Mouse (Mus musculus) stomach, postnatal 0 days (tissue): ENCODE measurements around the gene Ttc13. TPM values are rescaled to one million over a fixed set of nuclear protein-coding genes. Genes with fewer than 3 reads are reported as not detected.

ENCODE experiments used
- ATAC-seq: fragments of 200-750 bp; cut with Nextera tagmentation; 2 replicates; pipeline ENCODE4 v1.8.0; 2017; ENCODE audit not compliant: low FRiP score, low TSS enrichment
- DNase-seq: peaks from one replicate; pipeline ENCODE4 v3.0.0-alpha.2; 2016; ENCODE audit warnings: low spot score
- H3K27ac ChIP-seq: fragments of 300-500 bp; sonication (generic); replicated peaks from 2 replicates; pipeline ENCODE4 v1.5.1; 2014; ENCODE audit warnings: mild to moderate bottlenecking, control low read depth
- H3K27me3 ChIP-seq: fragments of 300-500 bp; sonication (generic); 2 replicates; pipeline ENCODE4 v1.6.1; 2014; ENCODE audit warnings: low read length; ENCODE audit not compliant: control insufficient read depth, insufficient read depth
- H3K36me3 ChIP-seq: fragments of 300-500 bp; sonication (generic); 2 replicates; pipeline ENCODE4 v1.6.1; 2014; ENCODE audit warnings: low read length, mixed read lengths; ENCODE audit not compliant: control insufficient read depth, insufficient read depth
- H3K4me1 ChIP-seq: fragments of 300-500 bp; sonication (generic); replicated peaks from 2 replicates; pipeline ENCODE4 v1.6.1; 2014; ENCODE audit warnings: antibody characterized with exemption; ENCODE audit not compliant: control insufficient read depth, insufficient read depth
- H3K4me2 ChIP-seq: fragments of 300-500 bp; sonication (generic); replicated peaks from 2 replicates; pipeline ENCODE4 v1.6.1; 2014; ENCODE audit warnings: low read depth, mild to moderate bottlenecking, control low read depth, moderate library complexity
- H3K4me3 ChIP-seq: fragments of 300-500 bp; sonication (generic); 2 replicates; pipeline ENCODE4 v1.5.1; 2014; ENCODE audit warnings: low read depth, low read length, control low read depth
- H3K9ac ChIP-seq: fragments of 300-500 bp; sonication (generic); 2 replicates; pipeline ENCODE4 v1.6.1; 2014; ENCODE audit warnings: mild to moderate bottlenecking, low read length, control low read depth, mixed read lengths
- H3K9me3 ChIP-seq: fragments of 300-500 bp; sonication (generic); 2 replicates; pipeline ENCODE4 v1.6.1; 2016; ENCODE audit warnings: low read length; ENCODE audit not compliant: control insufficient read depth
- CTCF ChIP-seq: IDR thresholded peaks from 2 replicates; pipeline ENCODE4 v1.5.1; 2016; ENCODE audit warnings: antibody characterized with exemption, low read depth, mild to moderate bottlenecking, moderate library complexity
- EP300 ChIP-seq: optimal IDR thresholded peaks from 2 replicates; pipeline ENCODE3; 2016; ENCODE audit warnings: antibody characterized with exemption
- WGBS: fragments of 180-500 bp; shearing (Covaris S2); extraction: QIAGEN DNeasy Blood & Tissue Kit; methylation state at CpG from one replicate; pipeline ENCODE4 v1.1.7; 2014; 5-methylcytosine and 5-hydroxymethylcytosine counted together
- polyA plus RNA-seq: library from polyadenylated mRNA; unstranded; fragments of >200 nt; fragmentation: Nextera tagmentation; extraction: Ambion mirVana; gene quantifications from 2 replicates; pipeline ENCODE4 v1.2.1, GENCODE M21; 2015

Gene Ttc13
- 18.7 and 19.7 TPM in 2 replicates for polyA plus RNA-seq

DNA sequence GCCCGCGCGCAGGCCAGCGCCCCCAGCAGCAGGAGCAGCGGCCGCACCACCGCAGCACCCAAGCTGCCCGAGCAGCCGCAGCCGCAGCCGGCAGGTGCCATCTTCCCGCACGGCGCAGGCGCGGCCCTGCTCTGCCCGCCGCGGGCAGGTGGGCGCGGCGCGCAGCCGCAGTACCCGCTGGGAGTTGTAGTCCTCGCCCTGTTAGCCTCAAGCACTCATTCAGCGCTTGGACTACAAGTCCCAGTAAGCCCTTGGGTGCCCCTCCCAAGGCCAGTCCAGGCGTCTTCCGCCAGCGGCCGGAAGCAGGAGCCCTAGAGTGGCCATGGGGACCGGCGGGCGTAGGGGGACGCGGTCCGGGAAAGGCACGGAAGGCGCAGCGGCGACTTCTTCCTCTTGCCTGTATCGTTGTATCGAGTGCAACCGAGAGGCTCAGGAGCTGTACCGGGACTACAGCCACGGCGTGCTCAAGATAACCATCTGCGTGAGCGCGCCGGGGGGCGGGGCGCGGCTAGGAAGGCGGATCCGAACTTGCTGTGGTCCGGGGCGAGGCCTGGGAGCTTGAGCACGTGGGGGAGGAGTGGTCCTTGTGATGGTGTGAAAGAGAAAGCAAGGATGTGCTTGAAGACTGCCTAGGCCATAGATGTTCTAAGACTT is at the start of gene Ttc13, which contains the start of gene Arv1:
Gene Ttc13, minus strand, starts transcription at position 122 of the 654 bp plus-strand sequence.
Gene Arv1, plus strand, starts transcription at position 278 of the 654 bp plus-strand sequence.
- Histone ChIP-seq H3K9me3 (no peaks in the 10 kb centered on the region), H3K4me3 (peak within 1 kb of the TSS; percentile 86), H3K36me3 (no peaks in the 10 kb centered on the region), H3K4me1 (peaks cover 4% of the 10 kb centered on the region; the same call in 1 of the 2 replicates), H3K27me3 (no peaks in the 10 kb centered on the region), H3K27ac (peak within 1 kb of the TSS; percentile 61), H3K9ac (peak within 1 kb of the TSS; percentile 83), H3K4me2 (peak within 1 kb of the TSS; percentile 92)
- ATAC-seq, result peak; percentile 100
- DNase-seq, result peak; percentile 95
- no peak for TF ChIP-seq EP300
- TF ChIP-seq CTCF, result peak; percentile 43; the same call in 1 of the 2 replicates
- under 1% methylated on average over 58 of the region's 59 CpGs for WGBS

DNA sequence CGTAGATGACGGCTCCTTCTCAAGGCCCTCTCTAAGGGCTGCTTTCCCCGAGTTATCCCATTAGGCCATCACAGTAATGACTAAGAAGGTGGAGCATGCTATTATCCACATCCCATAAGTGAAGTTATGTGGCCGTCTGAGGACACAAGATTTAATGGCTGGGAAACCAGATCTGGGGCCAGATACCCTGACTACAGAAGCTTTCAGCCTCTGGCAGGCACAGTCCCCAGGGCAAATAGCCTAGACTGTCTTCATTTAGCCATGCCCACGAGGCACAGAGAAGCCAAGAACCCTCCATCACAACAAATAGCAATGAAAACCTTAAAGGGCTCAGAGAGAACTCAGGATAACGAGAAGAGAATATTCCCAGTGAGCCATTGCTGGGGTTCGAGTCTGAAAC is 41.3 kb upstream of the Ttc13 start:
- no peaks in the 10 kb centered on the region for H3K9me3 ChIP-seq
- ATAC-seq, result no peak
- no peaks in the 10 kb centered on the region for H3K36me3 ChIP-seq
- no peaks in the 10 kb centered on the region for H3K27me3 ChIP-seq
- H3K9ac ChIP-seq, result no peak overlapping the region
- no peak for TF ChIP-seq EP300
- no peak for TF ChIP-seq CTCF
- no peak overlapping the region for H3K4me3 ChIP-seq
- no peak overlapping the region for H3K4me2 ChIP-seq
- 64% methylated on average over 7 of the region's 7 CpGs for WGBS
- DNase-seq, result no peak
- H3K4me1 ChIP-seq, result no peaks in the 10 kb centered on the region
- H3K27ac ChIP-seq, result no peak overlapping the region

GRCm38 (mm10) chr8:124758544-124758943 is 36.8 kb upstream of the Ttc13 start:
- DNase-seq (peak; percentile 47), ATAC-seq (no peak)
- Histone ChIP-seq H3K4me1 (no peaks in the 10 kb centered on the region), H3K4me2 (no peak overlapping the region), H3K27me3 (no peaks in the 10 kb centered on the region), H3K36me3 (no peaks in the 10 kb centered on the region), H3K4me3 (no peak overlapping the region), H3K9ac (no peak overlapping the region), H3K27ac (no peak overlapping the region), H3K9me3 (no peaks in the 10 kb centered on the region)
- 46% methylated on average over 3 of the region's 3 CpGs for WGBS
- TF ChIP-seq CTCF (peak; percentile 70), EP300 (no peak)

DNA sequence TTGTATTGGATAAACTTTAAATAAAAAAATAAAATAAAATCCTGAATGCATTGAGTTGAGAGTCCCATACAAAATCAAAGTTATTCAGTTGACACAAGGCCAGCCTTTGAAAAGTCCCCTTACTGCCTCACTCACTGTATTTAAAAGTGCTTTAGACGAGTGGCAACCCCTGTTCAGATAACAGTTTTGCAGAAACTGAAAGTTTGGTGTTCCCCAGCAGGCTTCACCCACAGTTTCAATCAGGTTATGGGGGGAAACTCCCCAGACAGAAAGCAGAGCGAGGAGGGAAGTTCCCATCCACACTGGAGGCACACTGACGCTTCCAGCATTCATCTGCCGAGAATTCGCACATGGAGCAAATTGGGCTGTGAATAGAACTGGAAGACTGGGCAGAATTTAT is 34.8 kb upstream of the Ttc13 start:
- Histone ChIP-seq H3K4me2 (no peak overlapping the region), H3K27ac (no peak overlapping the region), H3K9ac (no peak overlapping the region), H3K4me3 (no peak overlapping the region), H3K9me3 (no peaks in the 10 kb centered on the region), H3K4me1 (0 out of 2 replicates have a peak, but pooled peaks cover 2% of the 10 kb centered on the region), H3K36me3 (no peaks in the 10 kb centered on the region), H3K27me3 (no peaks in the 10 kb centered on the region)
- no peak for ATAC-seq
- 73% methylated on average over 5 of the region's 5 CpGs for WGBS
- TF ChIP-seq EP300, result no peak
- no peak for TF ChIP-seq CTCF
- DNase-seq, result no peak

DNA sequence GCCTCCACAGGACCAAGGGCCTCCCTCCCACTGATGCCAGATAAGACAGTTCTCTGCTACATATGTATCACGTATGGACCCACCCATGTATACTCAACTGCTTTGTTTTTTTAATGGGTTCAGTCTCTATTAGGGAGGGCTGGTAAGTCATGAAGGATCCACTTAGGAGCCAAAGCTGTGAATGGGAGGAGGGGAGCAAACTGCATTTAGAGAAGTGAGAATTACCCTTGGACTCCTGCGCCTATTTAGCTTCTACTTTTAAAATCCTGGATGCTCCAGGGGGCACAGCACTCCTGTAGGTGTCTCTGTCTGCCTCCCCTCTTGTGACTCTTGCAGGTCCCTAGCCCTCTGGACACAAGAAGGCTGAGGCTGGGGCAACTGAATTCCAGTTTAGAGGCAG is 34.4 kb upstream of the Ttc13 start:
- Histone ChIP-seq H3K36me3 (no peaks in the 10 kb centered on the region), H3K4me2 (no peak overlapping the region), H3K4me1 (0 out of 2 replicates have a peak, but pooled peaks cover 2% of the 10 kb centered on the region), H3K27ac (no peak overlapping the region), H3K4me3 (no peak overlapping the region), H3K9ac (no peak overlapping the region), H3K27me3 (no peaks in the 10 kb centered on the region), H3K9me3 (no peaks in the 10 kb centered on the region)
- ATAC-seq (no peak), DNase-seq (no peak)
- TF ChIP-seq EP300, result no peak
- no peak for TF ChIP-seq CTCF
- 75% methylated on average over 2 of the region's 2 CpGs for WGBS

- DNase-seq (no peak), ATAC-seq (no peak)
Observed at GRCm38 (mm10) chr8:124755481-124755880, 33.7 kb upstream of the Ttc13 start.

More at GRCm38 (mm10) chr8:124755481-124755880, 33.7 kb upstream of the Ttc13 start:
- Histone ChIP-seq H3K4me2 (no peak overlapping the region), H3K27me3 (no peaks in the 10 kb centered on the region), H3K9me3 (no peaks in the 10 kb centered on the region), H3K36me3 (no peaks in the 10 kb centered on the region), H3K27ac (no peak overlapping the region), H3K4me3 (no peak overlapping the region), H3K9ac (no peak overlapping the region), H3K4me1 (0 out of 2 replicates have a peak, but pooled peaks cover 2% of the 10 kb centered on the region)
- TF ChIP-seq CTCF (no peak), EP300 (no peak)
- WGBS, result 77% methylated on average over 8 of the region's 8 CpGs
